Mouse (Mus musculus) stomach, postnatal 0 days (tissue): ENCODE results near the gene Eva1b. TPM values are rescaled to one million over a fixed set of nuclear protein-coding genes. Genes with fewer than 3 reads are reported as not detected.

Experiments used
- ATAC-seq: fragments of 200-750 bp; cut with Nextera tagmentation; 2 replicates; pipeline ENCODE4 v1.8.0; 2017; ENCODE audit not compliant: low FRiP score, low TSS enrichment
- DNase-seq: peaks from one replicate; pipeline ENCODE4 v3.0.0-alpha.2; 2016; ENCODE audit warnings: low spot score
- H3K27ac ChIP-seq: fragments of 300-500 bp; sonication (generic); replicated peaks from 2 replicates; pipeline ENCODE4 v1.5.1; 2014; ENCODE audit warnings: mild to moderate bottlenecking, control low read depth
- H3K27me3 ChIP-seq: fragments of 300-500 bp; sonication (generic); 2 replicates; pipeline ENCODE4 v1.6.1; 2014; ENCODE audit warnings: low read length; ENCODE audit not compliant: control insufficient read depth, insufficient read depth
- H3K36me3 ChIP-seq: fragments of 300-500 bp; sonication (generic); 2 replicates; pipeline ENCODE4 v1.6.1; 2014; ENCODE audit warnings: low read length, mixed read lengths; ENCODE audit not compliant: control insufficient read depth, insufficient read depth
- H3K4me1 ChIP-seq: fragments of 300-500 bp; sonication (generic); replicated peaks from 2 replicates; pipeline ENCODE4 v1.6.1; 2014; ENCODE audit warnings: antibody characterized with exemption; ENCODE audit not compliant: control insufficient read depth, insufficient read depth
- H3K4me2 ChIP-seq: fragments of 300-500 bp; sonication (generic); replicated peaks from 2 replicates; pipeline ENCODE4 v1.6.1; 2014; ENCODE audit warnings: low read depth, mild to moderate bottlenecking, control low read depth, moderate library complexity
- H3K4me3 ChIP-seq: fragments of 300-500 bp; sonication (generic); 2 replicates; pipeline ENCODE4 v1.5.1; 2014; ENCODE audit warnings: low read depth, low read length, control low read depth
- H3K9ac ChIP-seq: fragments of 300-500 bp; sonication (generic); 2 replicates; pipeline ENCODE4 v1.6.1; 2014; ENCODE audit warnings: mild to moderate bottlenecking, low read length, control low read depth, mixed read lengths
- H3K9me3 ChIP-seq: fragments of 300-500 bp; sonication (generic); 2 replicates; pipeline ENCODE4 v1.6.1; 2016; ENCODE audit warnings: low read length; ENCODE audit not compliant: control insufficient read depth
- CTCF ChIP-seq: IDR thresholded peaks from 2 replicates; pipeline ENCODE4 v1.5.1; 2016; ENCODE audit warnings: antibody characterized with exemption, low read depth, mild to moderate bottlenecking, moderate library complexity
- EP300 ChIP-seq: optimal IDR thresholded peaks from 2 replicates; pipeline ENCODE3; 2016; ENCODE audit warnings: antibody characterized with exemption
- WGBS: fragments of 180-500 bp; shearing (Covaris S2); extraction: QIAGEN DNeasy Blood & Tissue Kit; methylation state at CpG from one replicate; pipeline ENCODE4 v1.1.7; 2014; 5-methylcytosine and 5-hydroxymethylcytosine counted together
- polyA plus RNA-seq: library from polyadenylated mRNA; unstranded; fragments of >200 nt; fragmentation: Nextera tagmentation; extraction: Ambion mirVana; gene quantifications from 2 replicates; pipeline ENCODE4 v1.2.1, GENCODE M21; 2015

The Eva1b gene
- polyA plus RNA-seq, 1 experiment from 2014 or later, result 39.7 TPM

- WGBS, result 85% methylated on average over 8 of the region's 8 CpGs
- Histone ChIP-seq H3K4me3 (no peak overlapping the region), H3K9me3 (no peaks in the 10 kb centered on the region), H3K36me3 (no peaks in the 10 kb centered on the region), H3K9ac (no peak overlapping the region), H3K27ac (no peak overlapping the region), H3K4me2 (no peak overlapping the region), H3K27me3 (no peaks in the 10 kb centered on the region), H3K4me1 (no peaks in the 10 kb centered on the region)
- TF ChIP-seq EP300, result no peak
- no peak for TF ChIP-seq CTCF
- DNase-seq (no peak), ATAC-seq (no peak)
These were observed 30.4 kb upstream of the Eva1b start for GRCm38 (mm10) chr4:126117116-126117515.

- DNase-seq, result no peak
- Histone ChIP-seq H3K27me3 (no peaks in the 10 kb centered on the region), H3K4me1 (no peaks in the 10 kb centered on the region), H3K4me2 (no peak overlapping the region), H3K27ac (no peak overlapping the region), H3K9ac (no peak overlapping the region), H3K36me3 (no peaks in the 10 kb centered on the region; the same call in 1 of the 2 replicates), H3K9me3 (no peaks in the 10 kb centered on the region), H3K4me3 (no peak overlapping the region)
- WGBS, result 84% methylated on average over 4 of the region's 4 CpGs
- TF ChIP-seq EP300 (no peak), CTCF (no peak)
- ATAC-seq, result no peak
These were observed 28.9 kb upstream of the Eva1b start for GRCm38 (mm10) chr4:126118651-126119050.

DNA sequence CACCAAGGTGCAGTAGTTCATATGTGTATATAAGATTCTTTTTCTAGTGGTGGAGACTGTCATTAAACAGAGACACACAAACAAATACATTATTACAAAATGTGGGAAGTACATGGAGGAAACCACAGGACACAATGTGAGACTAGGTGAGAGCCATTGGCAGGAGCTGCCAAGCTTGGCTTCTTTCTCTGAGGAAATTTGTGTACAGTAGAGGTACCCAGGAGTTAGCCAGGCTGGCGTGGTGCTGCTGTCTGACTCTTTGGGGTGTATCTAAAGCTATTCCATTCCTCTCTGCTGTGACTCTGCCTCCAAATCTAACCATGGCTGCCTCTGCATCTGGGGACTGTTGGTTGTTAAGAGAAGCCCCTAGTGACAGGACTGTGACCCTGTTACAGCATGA, 28.5 kb upstream of the Eva1b start:
- no peak overlapping the region for H3K9ac ChIP-seq
- ATAC-seq, result no peak
- TF ChIP-seq EP300 (no peak), CTCF (no peak)

GRCm38 (mm10) chr4:126120052-126120451, 27.5 kb upstream of the Eva1b start:
- Histone ChIP-seq H3K4me3 (no peak overlapping the region), H3K27me3 (no peaks in the 10 kb centered on the region), H3K4me1 (no peaks in the 10 kb centered on the region), H3K9ac (no peak overlapping the region), H3K9me3 (no peaks in the 10 kb centered on the region), H3K27ac (no peak overlapping the region), H3K4me2 (no peak overlapping the region), H3K36me3 (peaks cover 5% of the 10 kb centered on the region)
- ATAC-seq (no peak), DNase-seq (no peak)
- WGBS, result 89% methylated on average over 5 of the region's 5 CpGs
- no peak for TF ChIP-seq CTCF
- TF ChIP-seq EP300, result no peak

More for the DNA sequence above, 28.5 kb upstream of the Eva1b start:
- no peak for DNase-seq
- Histone ChIP-seq H3K4me2 (no peak overlapping the region), H3K27ac (no peak overlapping the region), H3K36me3 (no peaks in the 10 kb centered on the region; the same call in 1 of the 2 replicates), H3K4me3 (no peak overlapping the region), H3K9me3 (no peaks in the 10 kb centered on the region), H3K27me3 (no peaks in the 10 kb centered on the region), H3K4me1 (no peaks in the 10 kb centered on the region)
- WGBS, result 89% methylated on average over 1 of the region's 1 CpGs

DNA sequence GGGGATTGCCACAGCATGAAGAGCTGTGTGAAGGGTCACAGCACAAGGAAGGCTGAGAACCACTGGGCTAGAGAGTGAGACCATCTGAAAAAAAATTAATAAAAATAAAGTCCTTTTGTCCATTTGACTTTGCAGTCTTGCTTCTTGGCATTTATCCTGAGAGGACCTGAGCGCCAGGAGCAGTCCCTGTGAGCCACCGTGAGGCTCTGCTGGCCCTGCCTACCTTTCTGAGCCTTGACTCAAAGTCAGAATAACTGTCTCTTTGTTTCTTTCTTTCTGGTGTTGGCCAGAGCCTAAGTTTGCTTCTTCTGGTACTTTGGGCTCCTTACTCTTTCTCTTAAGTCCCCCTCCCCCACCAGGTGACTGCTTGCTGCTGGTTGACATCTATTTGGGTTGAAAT, 27.0 kb upstream of the Eva1b start:
- no peak for ATAC-seq
- 95% methylated on average over 2 of the region's 2 CpGs for WGBS

DNA sequence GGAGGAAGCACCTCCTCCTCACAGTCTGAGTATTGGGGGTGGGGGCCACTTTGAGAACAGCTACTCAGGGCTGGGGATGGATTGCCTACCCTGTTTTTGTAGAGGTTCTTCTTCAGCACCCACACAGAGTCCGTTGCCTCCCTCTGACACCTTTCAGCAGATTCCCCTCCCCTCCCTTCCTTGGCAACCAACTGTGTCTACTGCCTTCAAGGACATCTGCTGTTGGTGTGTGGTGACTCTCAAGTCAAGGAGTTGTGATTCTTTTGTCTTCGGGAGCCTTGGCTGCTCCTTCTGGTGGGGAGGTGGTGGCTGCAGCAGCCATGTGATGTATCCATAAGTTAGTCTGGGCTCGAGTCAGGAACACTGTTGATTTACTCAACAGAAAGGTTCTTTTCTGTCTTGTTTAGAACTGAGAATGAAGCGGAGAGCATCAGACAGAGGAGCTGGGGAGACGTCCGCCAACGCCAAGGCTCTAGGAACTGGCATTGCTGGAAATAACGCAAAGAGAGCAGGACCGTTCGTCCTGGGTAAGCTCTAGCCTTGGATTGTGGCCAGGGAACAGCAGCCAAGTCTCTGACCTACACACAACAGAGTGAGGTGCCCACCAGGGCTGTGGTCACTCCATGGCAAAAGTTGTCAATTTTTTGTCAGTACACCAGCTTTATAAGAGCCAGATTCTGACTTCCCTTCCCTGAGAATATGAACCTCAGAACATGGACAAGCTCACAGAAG, 24.1 kb upstream of the Eva1b start:
- Histone ChIP-seq H3K4me2 (no peak overlapping the region), H3K9ac (no peak overlapping the region), H3K27ac (no peak overlapping the region), H3K4me3 (no peak overlapping the region), H3K9me3 (no peaks in the 10 kb centered on the region), H3K4me1 (no peaks in the 10 kb centered on the region), H3K27me3 (no peaks in the 10 kb centered on the region), H3K36me3 (peaks cover 15% of the 10 kb centered on the region)
- WGBS, result 75% methylated on average over 10 of the region's 10 CpGs
- ATAC-seq, result no peak
- no peak for TF ChIP-seq CTCF
- TF ChIP-seq EP300, result no peak
- DNase-seq, result no peak

More for the DNA sequence above, 27.0 kb upstream of the Eva1b start:
- H3K36me3 ChIP-seq, result peaks cover 7% of the 10 kb centered on the region
- TF ChIP-seq EP300 (no peak), CTCF (no peak)
- no peak overlapping the region for H3K4me2 ChIP-seq
- no peaks in the 10 kb centered on the region for H3K4me1 ChIP-seq
- H3K4me3 ChIP-seq, result no peak overlapping the region
- H3K9me3 ChIP-seq, result no peaks in the 10 kb centered on the region
- H3K27me3 ChIP-seq, result no peaks in the 10 kb centered on the region
- no peak for DNase-seq
- H3K9ac ChIP-seq, result no peak overlapping the region
- H3K27ac ChIP-seq, result no peak overlapping the region
